14 mouse cellular contexts compared by ENCODE assay signal in the genomic region with DNA sequence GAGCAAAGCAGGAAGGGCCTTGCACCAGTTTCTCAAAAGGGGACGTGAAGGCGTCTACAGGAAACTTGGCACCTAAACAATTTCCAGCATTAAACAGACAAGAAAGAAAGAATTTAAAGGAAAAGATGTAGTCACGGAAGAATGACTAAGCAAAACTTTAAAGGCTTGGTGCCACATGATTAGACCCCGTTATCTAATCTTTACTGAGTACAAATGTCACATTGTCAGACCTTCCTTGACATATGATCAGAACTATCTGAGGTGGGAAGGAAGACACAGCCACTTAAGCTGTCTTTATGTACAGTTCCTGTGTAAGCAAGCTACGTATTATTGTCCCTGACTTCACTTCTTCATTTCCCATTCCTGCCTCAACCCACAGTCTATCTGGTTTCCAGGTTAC. TPM values are rescaled to one million over a fixed set of nuclear protein-coding genes. Genes with fewer than 3 reads are reported as not detected.
DNase-seq lines count a peak whose midpoint lies in the region; ATAC-seq lines count a peak whose summit lies in the region.
"Had no signal": no experiment of that assay in that cellular context is flagged by ENCODE, and none has a peak within 500 bp of the region (broad histone marks: within the 10 kb centered on the region; RNA-seq: fewer than 3 reads in every experiment).

No protein-coding gene starts in this region.

- no peak for ATAC-seq in heart, embryonic 13.5 days (ENCODE audit: extremely low read depth, insufficient number of reproducible peaks, low FRiP score, low TSS enrichment)
- ATAC-seq in liver, embryonic 13.5 days (ENCODE audit: low read depth), result peak; percentile 32; the same call in 1 of the 2 replicates
- ATAC-seq: forebrain, postnatal 0 days; hindbrain, embryonic 16.5 days had no signal

- no peaks in the 10 kb centered on the region for H3K27me3 ChIP-seq in heart, embryonic 13.5 days (replicated peaks)
- H3K27me3 ChIP-seq in liver, embryonic 13.5 days, result no peaks in the 10 kb centered on the region
- H3K27me3 ChIP-seq: embryonic facial prominence, embryonic 15.5 days had no signal

- no peak overlapping the region for H3K27ac ChIP-seq in heart, embryonic 13.5 days (replicated peaks)
- peak overlapping the region; percentile 84 for H3K27ac ChIP-seq in liver, embryonic 13.5 days
- H3K27ac ChIP-seq: embryonic facial prominence, embryonic 15.5 days; limb, embryonic 15.5 days had no signal

- DNase-seq in heart, postnatal 14 days, result no peak
- peak; percentile 82 for DNase-seq in c-Kit-positive CD71-positive TER-119-positive erythroid progenitor cells, embryonic 14.5 days (ENCODE audit: low spot score)
- peak; percentile 37 for DNase-seq in liver, embryonic 13.5 days
- DNase-seq in telencephalon, adult 2 months (ENCODE audit: low read depth, low spot score), result peak; percentile 33
- DNase-seq in lung, postnatal 10 days, result no peak
- DNase-seq in cerebellum, postnatal 10 days, result no peak
- DNase-seq: forebrain, postnatal 0 days; gastrocnemius, postnatal 25 days; kidney, adult 9 months; lung, postnatal 4 days had no signal

- no peaks in the 10 kb centered on the region for H3K36me3 ChIP-seq in heart, embryonic 13.5 days
- H3K36me3 ChIP-seq in liver, embryonic 13.5 days, result no peaks in the 10 kb centered on the region
- H3K36me3 ChIP-seq: embryonic facial prominence, embryonic 15.5 days; limb, embryonic 15.5 days had no signal

- no peaks in the 10 kb centered on the region for H3K9me3 ChIP-seq in heart, embryonic 13.5 days
- H3K9me3 ChIP-seq in liver, embryonic 13.5 days (replicated peaks), result no peaks in the 10 kb centered on the region
- H3K9me3 ChIP-seq: embryonic facial prominence, embryonic 15.5 days; limb, embryonic 15.5 days had no signal

- intact Hi-C loops in heart, postnatal 14 days (cut with DNase I), result no loop called here

- peak overlapping the region; percentile 6; the same call in 1 of the 2 replicates for H3K4me2 ChIP-seq in heart, embryonic 13.5 days
- peak overlapping the region; percentile 50 for H3K4me2 ChIP-seq in liver, embryonic 13.5 days
- H3K4me2 ChIP-seq: embryonic facial prominence, embryonic 15.5 days; limb, embryonic 15.5 days had no signal

- no peak overlapping the region for H3K9ac ChIP-seq in heart, embryonic 13.5 days
- peak overlapping the region; percentile 31; the same call in 1 of the 2 replicates for H3K9ac ChIP-seq in liver, embryonic 13.5 days
- H3K9ac ChIP-seq: embryonic facial prominence, embryonic 15.5 days; forebrain, postnatal 0 days; limb, embryonic 15.5 days had no signal

- H3K4me1 ChIP-seq in heart, embryonic 13.5 days, result peaks cover 24% of the 10 kb centered on the region
- H3K4me1 ChIP-seq in liver, embryonic 13.5 days (replicated peaks), result peaks cover 72% of the 10 kb centered on the region

- 40% methylated on average over 5 of the region's 5 CpGs for WGBS in heart, embryonic 13.5 days
- 13% methylated on average over 5 of the region's 5 CpGs for WGBS in liver, embryonic 13.5 days (ENCODE audit: insufficient replicate concordance)

- no peak overlapping the region for H3K4me3 ChIP-seq in heart, embryonic 13.5 days
- 0 out of 2 replicates have a peak overlapping the region, but pooled peaks have one; percentile 1 for H3K4me3 ChIP-seq in liver, embryonic 13.5 days (replicated peaks)
- H3K4me3 ChIP-seq: embryonic facial prominence, embryonic 15.5 days; limb, embryonic 15.5 days had no signal

RNA-seq across cellular contexts. Expression of a gene that starts 3.1 kb away (rescaled TPM):
- 32.0 and 37.0 TPM in 2 replicates for polyA plus RNA-seq in heart, embryonic 13.5 days (2015; fragmentation: Nextera tagmentation; extraction: Ambion mirVana)
- 10 to 100 TPM; 23.2 to 24.7 TPM for total RNA-seq in heart, postnatal 14 days (2021)
- 35.0 and 46.9 TPM in 2 replicates for polyA plus RNA-seq in liver, embryonic 13.5 days (2015; fragmentation: Nextera tagmentation; extraction: Ambion mirVana)

RNA-seq across cellular contexts. Expression of a gene that starts 8.0 kb away (rescaled TPM):
- 112 and 122 TPM in 2 replicates for polyA plus RNA-seq in heart, embryonic 13.5 days (2015; fragmentation: Nextera tagmentation; extraction: Ambion mirVana)
- total RNA-seq in heart, postnatal 14 days (2021), result 100 to 1,000 TPM in 1 of 2 experiments, 10 to 100 TPM in 1; 98.5 to 103 TPM
- polyA plus RNA-seq in liver, embryonic 13.5 days (2015; fragmentation: Nextera tagmentation; extraction: Ambion mirVana), result 112 and 143 TPM in 2 replicates

RNA-seq across cellular contexts. Expression of a gene that starts 29.3 kb away (rescaled TPM):
- 46.1 and 58.3 TPM in 2 replicates for polyA plus RNA-seq in heart, embryonic 13.5 days (2015; fragmentation: Nextera tagmentation; extraction: Ambion mirVana)
- total RNA-seq in heart, postnatal 14 days (2021), result 10 to 100 TPM; 32.1 to 34.9 TPM
- polyA plus RNA-seq in liver, embryonic 13.5 days (2015; fragmentation: Nextera tagmentation; extraction: Ambion mirVana), result 22.9 and 24.7 TPM in 2 replicates

Comparison
In these comparisons a context has a peak if more than half of its experiments do, and no peak if none do; other contexts are left out.
1. DNase-seq: peak in c-Kit-positive CD71-positive TER-119-positive erythroid progenitor cells, embryonic 14.5 days (single experiment), liver, embryonic 13.5 days (single experiment) and telencephalon, adult 2 months (single experiment); none in heart, postnatal 14 days (0 of 2), lung, postnatal 10 days (single experiment) and cerebellum, postnatal 10 days (0 of 2).